Mouse (Mus musculus) myocyte (in vitro differentiated cells): ENCODE results near the gene Ndufa6. TPM values are rescaled to one million over a fixed set of nuclear protein-coding genes. Genes with fewer than 3 reads are reported as not detected.
A peak's percentile ranks its signal among the peaks of the same experiment; 100 is the strongest.

Experiments used
- H3K27me3 ChIP-seq: one replicate; pipeline ENCODE4 v1.6.1; 2011; ENCODE audit not compliant: control insufficient read depth, insufficient read depth, insufficient read length
- H3K36me3 ChIP-seq: one replicate; pipeline ENCODE4 v1.6.1; 2011; ENCODE audit not compliant: control insufficient read depth, insufficient read depth
- H3K4me2 ChIP-seq: one replicate; pipeline ENCODE4 v1.6.1; 2011; ENCODE audit warnings: low read depth, control low read depth
- H3K4me3 ChIP-seq: one replicate; pipeline ENCODE4 v1.5.1; 2011; ENCODE audit warnings: mild to moderate bottlenecking, control low read depth, moderate library complexity
- H3K79me2 ChIP-seq: one replicate; pipeline ENCODE4 v1.6.1; 2011; ENCODE audit not compliant: control insufficient read depth, insufficient read depth
- H3ac ChIP-seq: one replicate; pipeline ENCODE4 v1.6.1; 2011; ENCODE audit not compliant: control insufficient read depth, insufficient read length
- CEBPB ChIP-seq: IDR thresholded peaks from 2 replicates; pipeline ENCODE4 v1.6.1; 2011; ENCODE audit warnings: mild to moderate bottlenecking, moderate library complexity; ENCODE audit not compliant: poor library complexity, insufficient read depth, severe bottlenecking
- E2F4 ChIP-seq: IDR thresholded peaks from one replicate; pipeline ENCODE4 v1.6.1; 2011; ENCODE audit warnings: mild to moderate bottlenecking, control low read depth, moderate library complexity; ENCODE audit not compliant: insufficient read depth
- MAX ChIP-seq: IDR thresholded peaks from one replicate; pipeline ENCODE4 v1.6.1; 2011; ENCODE audit warnings: low read depth, mild to moderate bottlenecking, control low read depth
- MYOD1 ChIP-seq, 3 experiments: IDR thresholded peaks; one replicate each; pipeline ENCODE4 v1.6.1; 2011; ENCODE audit warnings: control low read depth in 2 of 3, low read depth in 2 of 3, mild to moderate bottlenecking in 2 of 3, moderate library complexity in 1 of 3; ENCODE audit not compliant: insufficient read length in 2 of 3, control insufficient read depth in 1 of 3
- MYOG ChIP-seq, 3 experiments: IDR thresholded peaks; one replicate each; pipeline ENCODE4 v1.6.1; 2011; ENCODE audit warnings: control low read depth in 2 of 3, low read depth in 2 of 3, mild to moderate bottlenecking in 2 of 3; ENCODE audit not compliant: insufficient read length in 2 of 3, control insufficient read depth in 1 of 3, insufficient read depth in 1 of 3
- POLR2A ChIP-seq: IDR thresholded peaks from one replicate; pipeline ENCODE4 v1.6.1; 2011; ENCODE audit warnings: low read depth, mild to moderate bottlenecking, control low read depth, moderate library complexity; ENCODE audit not compliant: insufficient read length
- POLR2AphosphoS2 ChIP-seq: IDR thresholded peaks from one replicate; pipeline ENCODE4 v1.6.1; 2011; ENCODE audit warnings: low read depth, control low read depth; ENCODE audit not compliant: insufficient read length
- REST ChIP-seq: IDR thresholded peaks from one replicate; pipeline ENCODE4 v1.6.1; 2011; ENCODE audit warnings: mild to moderate bottlenecking, control low read depth, moderate library complexity; ENCODE audit not compliant: insufficient read depth, insufficient read length
- SRF ChIP-seq: IDR thresholded peaks from one replicate; pipeline ENCODE4 v1.6.1; 2011; ENCODE audit warnings: low read depth; ENCODE audit not compliant: control insufficient read depth, insufficient read length
- TCF12 ChIP-seq: IDR thresholded peaks from one replicate; pipeline ENCODE4 v1.6.1; 2011; ENCODE audit warnings: mild to moderate bottlenecking, control low read depth; ENCODE audit not compliant: poor library complexity, insufficient read depth, severe bottlenecking
- TCF3 ChIP-seq: IDR thresholded peaks from one replicate; pipeline ENCODE4 v1.6.1; 2011; ENCODE audit warnings: low read depth, control low read depth; ENCODE audit not compliant: insufficient read length
- USF1 ChIP-seq: IDR thresholded peaks from one replicate; pipeline ENCODE4 v1.6.1; 2011; ENCODE audit warnings: low read depth, mild to moderate bottlenecking, control low read depth, moderate library complexity
- polyA plus RNA-seq: library from polyadenylated mRNA; unstranded; fragments of >200 nt; fragmentation: generic; extraction: Trizol; gene quantifications from one replicate; pipeline ENCODE4 v1.2.1, GENCODE M21; 2012; ENCODE audit warnings: missing spikeins

The Ndufa6 gene
- polyA plus RNA-seq, 1 experiment = 517 TPM

- Histone ChIP-seq H3K4me2 (peak overlapping the region; percentile 43), H3K36me3 (no peaks in the 10 kb centered on the region), H3K27me3 (no peaks in the 10 kb centered on the region), H3ac (no peak overlapping the region), H3K79me2 (no peaks in the 10 kb centered on the region), H3K4me3 (peak overlapping the region; percentile 11)
- TF ChIP-seq CEBPB (no peak), SRF (no peak)
These were observed 25.4 kb upstream of the Ndufa6 start for GRCm38 (mm10) chr15:82379511-82379870.

- H3K4me2 ChIP-seq = peak overlapping the region; percentile 43
- no peaks in the 10 kb centered on the region for H3K36me3 ChIP-seq
- H3K27me3 ChIP-seq = no peaks in the 10 kb centered on the region
- H3ac ChIP-seq = no peak overlapping the region
- H3K4me3 ChIP-seq = no peak overlapping the region
- H3K79me2 ChIP-seq = no peaks in the 10 kb centered on the region
- TF ChIP-seq MYOG (IDR thresholded peaks at IDR 0.05; ENCODE audit: control insufficient read depth in 1 of 3, insufficient read depth in 1 of 3, insufficient read length in 2 of 3, low read depth in 2 of 3) (peak in 2 of 3 experiments; percentile 7 to 16), USF1 (no peak)
These were observed 24.4 kb upstream of the Ndufa6 start for GRCm38 (mm10) chr15:82378261-82379180.

- no peaks in the 10 kb centered on the region for H3K79me2 ChIP-seq
- no peaks in the 10 kb centered on the region for H3K36me3 ChIP-seq
- no peaks in the 10 kb centered on the region for H3K27me3 ChIP-seq
- no peak overlapping the region for H3K4me2 ChIP-seq
- TF ChIP-seq MYOG (IDR thresholded peaks at IDR 0.05; ENCODE audit: control insufficient read depth in 1 of 3, insufficient read depth in 1 of 3, insufficient read length in 2 of 3, low read depth in 2 of 3) (no peak), E2F4 (no peak), POLR2AphosphoS2 (no peak), USF1 (no peak), REST (no peak), CEBPB (no peak), TCF12 (no peak), POLR2A (no peak)
- no peak overlapping the region for H3ac ChIP-seq
- no peak overlapping the region for H3K4me3 ChIP-seq
These were observed 23.6 kb upstream of the Ndufa6 start for GRCm38 (mm10) chr15:82377701-82378100.

GRCm38 (mm10) chr15:82376393-82377138, 22.4 kb upstream of the Ndufa6 start:
- no peak for TF ChIP-seq POLR2A
- Histone ChIP-seq H3ac (no peak overlapping the region), H3K79me2 (no peaks in the 10 kb centered on the region), H3K27me3 (no peaks in the 10 kb centered on the region), H3K4me2 (no peak overlapping the region), H3K4me3 (no peak overlapping the region), H3K36me3 (no peaks in the 10 kb centered on the region)

- no peak overlapping the region for H3K4me2 ChIP-seq
- no peak overlapping the region for H3K4me3 ChIP-seq
- H3K79me2 ChIP-seq = no peaks in the 10 kb centered on the region
- H3K27me3 ChIP-seq = no peaks in the 10 kb centered on the region
- H3K36me3 ChIP-seq = no peaks in the 10 kb centered on the region
- no peak overlapping the region for H3ac ChIP-seq
- TF ChIP-seq TCF12 (no peak), TCF3 (no peak), SRF (no peak), MAX (no peak), MYOD1 (IDR thresholded peaks at IDR 0.05; ENCODE audit: control insufficient read depth in 1 of 3, insufficient read length in 2 of 3, low read depth in 2 of 3) (no peak), CEBPB (no peak), E2F4 (no peak), MYOG (IDR thresholded peaks at IDR 0.05; ENCODE audit: control insufficient read depth in 1 of 3, insufficient read depth in 1 of 3, insufficient read length in 2 of 3, low read depth in 2 of 3) (no peak), POLR2AphosphoS2 (no peak), REST (no peak), USF1 (no peak), POLR2A (no peak)
These were observed 21.7 kb upstream of the Ndufa6 start for GRCm38 (mm10) chr15:82375855-82376254.
